Mouse (Mus musculus): Measurements from ENCODE around the gene Fam163b. TPM values are rescaled to one million over a fixed set of nuclear protein-coding genes. Genes with fewer than 3 reads are reported as not detected.

Fam163b gene
- polyA plus RNA-seq, 1 experiment from 2014 or later = 0.03 TPM

GRCm38 (mm10) chr2:27163851-27164250, 21.6 kb upstream of the Fam163b start:
- Histone ChIP-seq H3K4me1 (replicated peaks) (no peaks in the 10 kb centered on the region), H3K9ac (no peak overlapping the region), H3K4me2 (no peak overlapping the region), H3K36me3 (no peaks in the 10 kb centered on the region), H3K4me3 (replicated peaks) (no peak overlapping the region), H3K27me3 (no peaks in the 10 kb centered on the region), H3K9me3 (replicated peaks) (no peaks in the 10 kb centered on the region), H3K27ac (no peak overlapping the region)
- DNase-seq (no peak), ATAC-seq (ENCODE audit: low read depth) (no peak)
- WGBS (ENCODE audit: insufficient replicate concordance) = 67% methylated on average over 5 of the region's 5 CpGs

- no peaks in the 10 kb centered on the region for H3K9me3 ChIP-seq (replicated peaks)
- no peak overlapping the region for H3K27ac ChIP-seq
These were observed 20.4 kb upstream of the Fam163b start for GRCm38 (mm10) chr2:27162656-27163055.

GRCm38 (mm10) chr2:27161526-27161925, 19.2 kb upstream of the Fam163b start:
- Histone ChIP-seq H3K4me1 (replicated peaks) (no peaks in the 10 kb centered on the region), H3K4me3 (replicated peaks) (no peak overlapping the region), H3K27me3 (no peaks in the 10 kb centered on the region), H3K27ac (no peak overlapping the region), H3K36me3 (no peaks in the 10 kb centered on the region), H3K9ac (no peak overlapping the region), H3K9me3 (replicated peaks) (no peaks in the 10 kb centered on the region), H3K4me2 (no peak overlapping the region)
- ATAC-seq (ENCODE audit: low read depth) = no peak
- DNase-seq = no peak
- WGBS (ENCODE audit: insufficient replicate concordance) = 73% methylated on average over 2 of the region's 2 CpGs

More at GRCm38 (mm10) chr2:27162656-27163055, 20.4 kb upstream of the Fam163b start:
- Histone ChIP-seq H3K4me1 (replicated peaks) (no peaks in the 10 kb centered on the region), H3K36me3 (no peaks in the 10 kb centered on the region), H3K4me2 (no peak overlapping the region), H3K4me3 (replicated peaks) (no peak overlapping the region), H3K27me3 (no peaks in the 10 kb centered on the region), H3K9ac (no peak overlapping the region)
- ATAC-seq (ENCODE audit: low read depth) (no peak), DNase-seq (no peak)
- 61% methylated on average over 11 of the region's 11 CpGs for WGBS (ENCODE audit: insufficient replicate concordance)

- no peaks in the 10 kb centered on the region for H3K9me3 ChIP-seq (replicated peaks)
- no peak overlapping the region for H3K4me3 ChIP-seq (replicated peaks)
- 58% methylated on average over 6 of the region's 6 CpGs for WGBS (ENCODE audit: insufficient replicate concordance)
- no peaks in the 10 kb centered on the region for H3K27me3 ChIP-seq
- no peak for DNase-seq
- no peak overlapping the region for H3K9ac ChIP-seq
- H3K27ac ChIP-seq = no peak overlapping the region
- no peak overlapping the region for H3K4me2 ChIP-seq
- no peaks in the 10 kb centered on the region for H3K36me3 ChIP-seq
- no peaks in the 10 kb centered on the region for H3K4me1 ChIP-seq (replicated peaks)
- ATAC-seq (ENCODE audit: low read depth) = no peak
These were observed 14.3 kb upstream of the Fam163b start for GRCm38 (mm10) chr2:27156596-27156995.

- Histone ChIP-seq H3K4me2 (no peak overlapping the region), H3K4me1 (replicated peaks) (no peaks in the 10 kb centered on the region), H3K9me3 (replicated peaks) (no peaks in the 10 kb centered on the region), H3K4me3 (replicated peaks) (no peak overlapping the region), H3K36me3 (no peaks in the 10 kb centered on the region), H3K27ac (no peak overlapping the region), H3K9ac (no peak overlapping the region), H3K27me3 (no peaks in the 10 kb centered on the region)
- no peak for ATAC-seq (ENCODE audit: low read depth)
- WGBS (ENCODE audit: insufficient replicate concordance) = 64% methylated on average over 10 of the region's 10 CpGs
- DNase-seq = no peak
These were observed 12.3 kb upstream of the Fam163b start for GRCm38 (mm10) chr2:27154466-27155185.

- no peak for ATAC-seq (ENCODE audit: low read depth)
- H3K4me3 ChIP-seq (replicated peaks) = no peak overlapping the region
- H3K9me3 ChIP-seq (replicated peaks) = no peaks in the 10 kb centered on the region
- no peak overlapping the region for H3K9ac ChIP-seq
- H3K36me3 ChIP-seq = no peaks in the 10 kb centered on the region
- 0% methylated on average over 2 of the region's 2 CpGs for WGBS (ENCODE audit: insufficient replicate concordance)
- no peaks in the 10 kb centered on the region for H3K4me1 ChIP-seq (replicated peaks)
- DNase-seq = no peak
- H3K27me3 ChIP-seq = 0 out of 2 replicates have a peak, but pooled peaks cover 2% of the 10 kb centered on the region
- no peak overlapping the region for H3K4me2 ChIP-seq
- no peak overlapping the region for H3K27ac ChIP-seq
These were observed 7.2 kb upstream of the Fam163b start for GRCm38 (mm10) chr2:27149457-27149856.

- 61% methylated on average over 6 of the region's 6 CpGs for WGBS (ENCODE audit: insufficient replicate concordance)
- no peak overlapping the region for H3K4me2 ChIP-seq
- no peak overlapping the region for H3K9ac ChIP-seq
- H3K27ac ChIP-seq = no peak overlapping the region
- ATAC-seq (ENCODE audit: low read depth) (no peak), DNase-seq (no peak)
- H3K27me3 ChIP-seq = peaks cover 24% of the 10 kb centered on the region
- H3K4me1 ChIP-seq (replicated peaks) = no peaks in the 10 kb centered on the region
- H3K9me3 ChIP-seq (replicated peaks) = no peaks in the 10 kb centered on the region
- no peak overlapping the region for H3K4me3 ChIP-seq (replicated peaks)
- no peaks in the 10 kb centered on the region for H3K36me3 ChIP-seq
These were observed 4.5 kb upstream of the Fam163b start for GRCm38 (mm10) chr2:27146840-27147239.

- Histone ChIP-seq H3K9ac (no peak overlapping the region), H3K4me3 (replicated peaks) (no peak overlapping the region), H3K27ac (no peak overlapping the region), H3K4me1 (replicated peaks) (no peaks in the 10 kb centered on the region), H3K9me3 (replicated peaks) (no peaks in the 10 kb centered on the region), H3K4me2 (no peak overlapping the region), H3K36me3 (no peaks in the 10 kb centered on the region), H3K27me3 (peaks cover 43% of the 10 kb centered on the region)
- 70% methylated on average over 2 of the region's 2 CpGs for WGBS (ENCODE audit: insufficient replicate concordance)
- ATAC-seq (ENCODE audit: low read depth) = no peak
- DNase-seq = no peak
These were observed 2.7 kb upstream of the Fam163b start for GRCm38 (mm10) chr2:27144957-27145356.

- WGBS (ENCODE audit: insufficient replicate concordance) = 39% methylated on average over 4 of the region's 4 CpGs
These were observed 3.9 kb downstream of the Fam163b start for GRCm38 (mm10) chr2:27138356-27138755.

GRCm38 (mm10) chr2:27136789-27137188, 5.5 kb downstream of the Fam163b start:
- ATAC-seq (ENCODE audit: low read depth) = no peak
- Histone ChIP-seq H3K36me3 (no peaks in the 10 kb centered on the region), H3K9ac (no peak overlapping the region), H3K4me1 (replicated peaks) (no peaks in the 10 kb centered on the region), H3K27ac (no peak overlapping the region), H3K9me3 (replicated peaks) (no peaks in the 10 kb centered on the region), H3K4me3 (replicated peaks) (no peak overlapping the region), H3K4me2 (no peak overlapping the region), H3K27me3 (peaks cover 23% of the 10 kb centered on the region)
- 42% methylated on average over 1 of the region's 1 CpGs for WGBS (ENCODE audit: insufficient replicate concordance)
- no peak for DNase-seq

More at GRCm38 (mm10) chr2:27138356-27138755, 3.9 kb downstream of the Fam163b start:
- H3K27ac ChIP-seq = no peak overlapping the region
- no peak overlapping the region for H3K9ac ChIP-seq
- H3K4me3 ChIP-seq (replicated peaks) = no peak overlapping the region
- DNase-seq = no peak
- no peak for ATAC-seq (ENCODE audit: low read depth)
- no peaks in the 10 kb centered on the region for H3K9me3 ChIP-seq (replicated peaks)
- no peak overlapping the region for H3K4me2 ChIP-seq
- no peaks in the 10 kb centered on the region for H3K4me1 ChIP-seq (replicated peaks)
- peaks cover 39% of the 10 kb centered on the region for H3K27me3 ChIP-seq
- H3K36me3 ChIP-seq = no peaks in the 10 kb centered on the region

GRCm38 (mm10) chr2:27136336-27136735, 6.0 kb downstream of the Fam163b start:
- Histone ChIP-seq H3K4me1 (replicated peaks) (no peaks in the 10 kb centered on the region), H3K9ac (no peak overlapping the region), H3K4me3 (replicated peaks) (no peak overlapping the region), H3K4me2 (no peak overlapping the region), H3K36me3 (no peaks in the 10 kb centered on the region), H3K9me3 (replicated peaks) (no peaks in the 10 kb centered on the region), H3K27ac (no peak overlapping the region), H3K27me3 (peaks cover 18% of the 10 kb centered on the region)
- no peak for DNase-seq
- no peak for ATAC-seq (ENCODE audit: low read depth)
- 51% methylated on average over 3 of the region's 3 CpGs for WGBS (ENCODE audit: insufficient replicate concordance)

- WGBS (ENCODE audit: insufficient replicate concordance) = 60% methylated on average over 5 of the region's 5 CpGs
- no peak for DNase-seq
- no peaks in the 10 kb centered on the region for H3K36me3 ChIP-seq
- no peak overlapping the region for H3K4me3 ChIP-seq (replicated peaks)
- H3K9me3 ChIP-seq (replicated peaks) = no peaks in the 10 kb centered on the region
- no peak overlapping the region for H3K9ac ChIP-seq
- peaks cover 14% of the 10 kb centered on the region; the same call in 1 of the 2 replicates for H3K27me3 ChIP-seq
- ATAC-seq (ENCODE audit: low read depth) = no peak
- H3K27ac ChIP-seq = no peak overlapping the region
- no peak overlapping the region for H3K4me2 ChIP-seq
- H3K4me1 ChIP-seq (replicated peaks) = no peaks in the 10 kb centered on the region
These were observed 6.4 kb downstream of the Fam163b start for GRCm38 (mm10) chr2:27135935-27136334.
